Mouse (Mus musculus) MEL (cell line): ENCODE results near the gene Cdc42se2. TPM values are rescaled to one million over a fixed set of nuclear protein-coding genes. Genes with fewer than 3 reads are reported as not detected.
A peak's percentile ranks its signal among the peaks of the same experiment; 100 is the strongest.

Experiments used
- DNase-seq: peaks from one replicate; pipeline ENCODE4 v3.0.0; 2011; ENCODE audit warnings: low read depth, low spot score
- H3K27ac ChIP-seq: 2 replicates; pipeline ENCODE4 v1.5.1; 2012; ENCODE audit warnings: low read depth, mild to moderate bottlenecking, control low read depth, low read length, moderate library complexity; ENCODE audit not compliant: control insufficient read depth
- H3K27me3 ChIP-seq, 2 experiments: fragments of 150-350 bp in 1 of 2; sonication (generic) in 1 of 2; 2 replicates each; pipeline ENCODE4 v1.6.1; 2012; ENCODE audit warnings: low read length in 2 of 2, mild to moderate bottlenecking in 2 of 2, improper control_type of control experiment in 1 of 2, moderate library complexity in 1 of 2; ENCODE audit not compliant: insufficient read depth in 2 of 2, control insufficient read depth in 1 of 2
- H3K36me3 ChIP-seq, 2 experiments: 2 replicates each; pipeline ENCODE4 v1.6.1; 2012 to 2014; ENCODE audit warnings: low read length in 2 of 2, improper control_type of control experiment in 1 of 2, inconsistent platforms in 1 of 2, mild to moderate bottlenecking in 1 of 2; ENCODE audit not compliant: insufficient read depth in 2 of 2, control insufficient read depth in 1 of 2
- H3K4me1 ChIP-seq, 2 experiments: fragments of 150-350 bp in 1 of 2; sonication (generic) in 1 of 2; 2 replicates each; pipeline ENCODE4 v1.6.1; 2012; ENCODE audit warnings: low read length in 2 of 2, improper control_type of control experiment in 1 of 2, mild to moderate bottlenecking in 1 of 2; ENCODE audit not compliant: insufficient read depth in 2 of 2, control insufficient read depth in 1 of 2
- H3K4me3 ChIP-seq, 2 experiments: fragments of 150-350 bp in 1 of 2; sonication (generic) in 1 of 2; 2 replicates each; pipeline ENCODE4 v1.5.1; 2012; ENCODE audit warnings: low read depth in 2 of 2, low read length in 2 of 2, mild to moderate bottlenecking in 2 of 2, moderate library complexity in 2 of 2, control low read depth in 1 of 2, improper control_type of control experiment in 1 of 2; ENCODE audit not compliant: control insufficient read depth in 1 of 2, insufficient read depth in 1 of 2
- H3K79me2 ChIP-seq: 2 replicates; pipeline ENCODE4 v1.6.1; 2012; ENCODE audit warnings: mild to moderate bottlenecking, low read length, moderate library complexity; ENCODE audit not compliant: control insufficient read depth, poor library complexity, insufficient read depth
- H3K9ac ChIP-seq: 2 replicates; pipeline ENCODE4 v1.6.1; 2012; ENCODE audit warnings: low read depth, mild to moderate bottlenecking, control low read depth, low read length, moderate library complexity; ENCODE audit not compliant: control insufficient read depth, poor library complexity, severe bottlenecking
- H3K9me3 ChIP-seq: fragments of 150-350 bp; sonication (generic); replicated peaks from 2 replicates; pipeline ENCODE4 v1.6.1; 2012; ENCODE audit warnings: mild to moderate bottlenecking, low read length, improper control_type of control experiment, moderate library complexity; ENCODE audit not compliant: insufficient read depth
- CHD1 ChIP-seq: IDR thresholded peaks from 2 replicates; pipeline ENCODE4 v1.6.1; 2012; ENCODE audit warnings: low read depth, mild to moderate bottlenecking, inconsistent platforms, low read length, improper control_type of control experiment
- CHD2 ChIP-seq: IDR thresholded peaks from 2 replicates; pipeline ENCODE4 v1.6.1; 2011; ENCODE audit warnings: low read length, improper control_type of control experiment
- CTCF ChIP-seq, 3 experiments: IDR thresholded peaks in 2 of 3; conservative IDR thresholded peaks in 1 of 3; 2 replicates each; pipeline ENCODE4 v1.5.1; 2011 to 2012; ENCODE audit warnings: low read length in 3 of 3, low read depth in 2 of 3, mild to moderate bottlenecking in 2 of 3, improper control_type of control experiment in 1 of 3, inconsistent platforms in 1 of 3, mixed read lengths in 1 of 3, moderate library complexity in 1 of 3; ENCODE audit not compliant: control insufficient read depth in 1 of 3, insufficient read depth in 1 of 3, poor library complexity in 1 of 3, severe bottlenecking in 1 of 3
- ELF1 ChIP-seq: IDR thresholded peaks from 2 replicates; pipeline ENCODE4 v1.6.1; 2014; ENCODE audit warnings: low read depth, mild to moderate bottlenecking, inconsistent platforms, low read length, improper control_type of control experiment, moderate library complexity
- ETS1 ChIP-seq: IDR thresholded peaks from 2 replicates; pipeline ENCODE4 v1.6.1; 2012; ENCODE audit warnings: low read depth, mild to moderate bottlenecking, inconsistent platforms, low read length, improper control_type of control experiment, moderate library complexity
- GATA1 ChIP-seq: IDR thresholded peaks from 2 replicates; pipeline ENCODE4 v1.6.1; 2011; ENCODE audit warnings: low read depth, low read length, improper control_type of control experiment
- HCFC1 ChIP-seq: IDR thresholded peaks from 2 replicates; pipeline ENCODE4 v1.6.1; 2012; ENCODE audit warnings: low read depth, mild to moderate bottlenecking, inconsistent platforms, low read length, improper control_type of control experiment, moderate library complexity
- JUND ChIP-seq: IDR thresholded peaks from 2 replicates; pipeline ENCODE4 v1.6.1; 2011; ENCODE audit warnings: low read depth, mild to moderate bottlenecking, improper control_type of control experiment, low read length
- KAT2A ChIP-seq: conservative IDR thresholded peaks from 2 replicates; pipeline ENCODE4 v1.6.1; 2012; ENCODE audit warnings: low read depth, low read length, improper control_type of control experiment, inconsistent platforms
- MAX ChIP-seq: IDR thresholded peaks from 2 replicates; pipeline ENCODE4 v1.6.1; 2011; ENCODE audit warnings: low read length, improper control_type of control experiment
- MEF2A ChIP-seq: IDR thresholded peaks from 2 replicates; pipeline ENCODE4 v1.6.1; 2014; ENCODE audit warnings: low read depth, mild to moderate bottlenecking, inconsistent platforms, low read length, improper control_type of control experiment; ENCODE audit not compliant: poor library complexity, insufficient replicate concordance, severe bottlenecking; ENCODE audit errors: extremely low read depth
- MXI1 ChIP-seq: IDR thresholded peaks from 2 replicates; pipeline ENCODE4 v1.6.1; 2011; ENCODE audit warnings: mild to moderate bottlenecking, low read depth, low read length, improper control_type of control experiment
- MYC ChIP-seq: IDR thresholded peaks from 2 replicates; pipeline ENCODE4 v1.6.1; 2011; ENCODE audit warnings: low read depth, mild to moderate bottlenecking, low read length, improper control_type of control experiment, moderate library complexity
- NELFE ChIP-seq: IDR thresholded peaks from 2 replicates; pipeline ENCODE4 v1.6.1; 2011; ENCODE audit warnings: low read depth, low read length, improper control_type of control experiment
- RAD21 ChIP-seq: IDR thresholded peaks from 2 replicates; pipeline ENCODE4 v1.6.1; 2011; ENCODE audit warnings: mild to moderate bottlenecking, low read depth, low read length, improper control_type of control experiment
- SIN3A ChIP-seq: IDR thresholded peaks from 2 replicates; pipeline ENCODE4 v1.6.1; 2012; ENCODE audit warnings: low read length, improper control_type of control experiment, inconsistent platforms
- SMC3 ChIP-seq: IDR thresholded peaks from 2 replicates; pipeline ENCODE4 v1.6.1; 2011; ENCODE audit warnings: low read depth, low read length, improper control_type of control experiment
- TAL1 ChIP-seq: IDR thresholded peaks from 2 replicates; pipeline ENCODE4 v1.6.1; 2012; ENCODE audit warnings: mild to moderate bottlenecking, inconsistent platforms, low read length, moderate library complexity, mixed read lengths
- TBP ChIP-seq: IDR thresholded peaks from 2 replicates; pipeline ENCODE4 v1.8.0; 2011; ENCODE audit warnings: low read depth, low read length, improper control_type of control experiment
- TCF12 ChIP-seq: IDR thresholded peaks from 2 replicates; pipeline ENCODE4 v1.6.1; 2014; ENCODE audit warnings: low read depth, mild to moderate bottlenecking, inconsistent platforms, low read length, improper control_type of control experiment, moderate library complexity
- USF1 ChIP-seq: IDR thresholded peaks from 2 replicates; pipeline ENCODE4 v1.6.1; 2014; ENCODE audit warnings: low read depth, mild to moderate bottlenecking, inconsistent platforms, low read length, improper control_type of control experiment, moderate library complexity
- USF2 ChIP-seq, 2 experiments: IDR thresholded peaks; 2 replicates each; pipeline ENCODE4 v1.6.1; 2011 to 2012; ENCODE audit warnings: improper control_type of control experiment in 2 of 2, low read length in 2 of 2, borderline replicate concordance in 1 of 2, inconsistent platforms in 1 of 2, low read depth in 1 of 2, mild to moderate bottlenecking in 1 of 2; ENCODE audit not compliant: insufficient read depth in 1 of 2
- ZMIZ1 ChIP-seq: IDR thresholded peaks from 2 replicates; pipeline ENCODE4 v1.6.1; 2012; ENCODE audit warnings: low read depth, mild to moderate bottlenecking, inconsistent platforms, low read length, improper control_type of control experiment, moderate library complexity
- polyA plus RNA-seq, 2 experiments: library from polyadenylated mRNA; stranded (reverse) in 1 of 2; unstranded in 1 of 2; fragments of >175 nt in 1 of 2; fragments of >200 nt in 1 of 2; gene quantifications; 2 replicates each; pipeline versions ENCODE4 v1.2.1 to v1.2.4; 2012; ENCODE audit warnings: low replicate concordance in 2 of 2, low read depth in 1 of 2; ENCODE audit not compliant: insufficient read length in 2 of 2, insufficient read depth in 1 of 2, missing spikeins in 1 of 2
- total RNA-seq: library from RNA; depleted of rRNA; stranded (reverse); fragments of 300-350 nt; gene quantifications from 2 replicates; pipeline ENCODE4 v1.2.3, GENCODE M21; 2012

The Cdc42se2 gene
- total and polyA plus RNA-seq, 3 experiments = 30.1 to 47.4 (median 33.4) TPM

GRCm38 (mm10) chr11:54717893-54718292 is 69.6 kb downstream of the Cdc42se2 start:
- H3K79me2 ChIP-seq = no peaks in the 10 kb centered on the region
- no peak overlapping the region for H3K27ac ChIP-seq
- H3K9ac ChIP-seq = no peak overlapping the region
- peaks cover 0 to 3% of the 10 kb centered on the region in 2 experiments; a peak in 2 of 4 replicates for H3K4me1 ChIP-seq
- DNase-seq = no peak
- no peak overlapping the region for H3K4me3 ChIP-seq
- no peaks in the 10 kb centered on the region for H3K9me3 ChIP-seq
- TF ChIP-seq GATA1 (no peak), MXI1 (no peak), TAL1 (no peak), MAX (no peak), MEF2A (no peak), ETS1 (no peak), ZMIZ1 (no peak), KAT2A (no peak), CTCF (IDR thresholded peaks at IDR 0.05 in 2 of 3, conservative IDR thresholded peaks at IDR 0.05 in 1 of 3; ENCODE audit: control insufficient read depth in 1 of 3, insufficient read depth in 1 of 3, low read depth in 2 of 3, low read length in 3 of 3, poor library complexity in 1 of 3, severe bottlenecking in 1 of 3) (no peak), TBP (no peak), USF1 (no peak), CHD2 (no peak)
- peaks cover under 1 to 2% of the 10 kb centered on the region in 2 experiments; a peak in 3 of 4 replicates for H3K36me3 ChIP-seq
- no peaks in the 10 kb centered on the region for H3K27me3 ChIP-seq

- H3K4me1 ChIP-seq = peaks cover 10 to 20% of the 10 kb centered on the region in 2 experiments; a peak in 3 of 4 replicates
- peak; percentile 74 for DNase-seq
- no peak for TF ChIP-seq TCF12
- TF ChIP-seq MXI1 = no peak
- TF ChIP-seq RAD21 = no peak
- 0 out of 2 replicates have a peak, but pooled peaks have one; percentile 11 for TF ChIP-seq ELF1
- no peak for TF ChIP-seq TAL1
- no peak for TF ChIP-seq GATA1
- TF ChIP-seq SMC3 = peak; percentile 13; the same call in 1 of the 2 replicates
- peak; percentile 65 for TF ChIP-seq HCFC1
- no peak for TF ChIP-seq USF2 (IDR thresholded peaks at IDR 0.05; ENCODE audit: borderline replicate concordance in 1 of 2, insufficient read depth in 1 of 2, low read depth in 1 of 2, low read length in 2 of 2)
- no peak for TF ChIP-seq CHD1
- no peak for TF ChIP-seq USF1
- TF ChIP-seq SIN3A = 0 out of 2 replicates have a peak, but pooled peaks have one; percentile 8
- TF ChIP-seq JUND = no peak
- TF ChIP-seq NELFE = 0 out of 2 replicates have a peak, but pooled peaks have one; percentile 10
- TF ChIP-seq MEF2A = no peak
- TF ChIP-seq MYC = no peak
- TF ChIP-seq TBP = no peak
- TF ChIP-seq, all 39 proteins: peak for 5
- Histone ChIP-seq H3K9me3 (no peaks in the 10 kb centered on the region), H3K79me2 (no peaks in the 10 kb centered on the region), H3K36me3 (peaks cover 0 to 15% of the 10 kb centered on the region in 2 experiments; a peak in 3 of 4 replicates), H3K27me3 (no peaks in the 10 kb centered on the region), H3K4me3 (no peak overlapping the region), H3K9ac (no peak overlapping the region), H3K27ac (no peak overlapping the region)
Measured at GRCm38 (mm10) chr11:54712849-54713248, 74.6 kb downstream of the Cdc42se2 start.
